Comparison of ENCODE assay signal across 8 mouse cellular contexts in the genomic region with DNA sequence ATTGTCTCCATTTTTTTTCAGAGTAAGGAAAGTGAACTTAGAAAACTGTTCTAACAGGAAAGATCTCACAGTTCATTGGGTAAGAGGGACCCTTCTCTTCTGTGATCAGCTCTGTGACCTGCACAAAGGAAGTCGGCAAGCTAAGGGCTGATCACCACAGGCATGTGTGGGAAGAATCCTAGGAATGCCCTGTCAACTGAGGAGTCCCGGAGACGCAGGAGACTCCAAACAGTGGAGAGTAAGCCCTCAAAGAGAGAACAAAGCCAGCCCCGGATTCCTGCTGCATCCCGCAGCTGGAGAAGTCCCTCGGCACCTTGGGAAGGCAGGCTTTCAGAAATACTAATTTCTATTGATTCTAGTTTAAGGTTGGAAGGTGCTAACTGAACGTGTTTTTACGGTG. TPM values are rescaled to one million over a fixed set of nuclear protein-coding genes. Genes with fewer than 3 reads are reported as not detected.
DNase-seq lines count a peak whose midpoint lies in the region; ATAC-seq lines count a peak whose summit lies in the region.
"Had no signal": no experiment of that assay in that cellular context is flagged by ENCODE, and none has a peak within 500 bp of the region (broad histone marks: within the 10 kb centered on the region; RNA-seq: fewer than 3 reads in every experiment).

No protein-coding gene starts in this region.

- H3K4me3 ChIP-seq in embryonic facial prominence, embryonic 12.5 days, result peak overlapping the region; percentile 24
- H3K4me3 ChIP-seq in limb, embryonic 13.5 days, result peak overlapping the region; percentile 28
- H3K4me3 ChIP-seq: erythroblast, embryonic 14.5 days had no signal

- no peaks in the 10 kb centered on the region for H3K9me3 ChIP-seq in embryonic facial prominence, embryonic 12.5 days
- no peaks in the 10 kb centered on the region for H3K9me3 ChIP-seq in limb, embryonic 13.5 days

- peak overlapping the region; percentile 4 for H3K27ac ChIP-seq in embryonic facial prominence, embryonic 12.5 days
- peak overlapping the region; percentile 49 for H3K27ac ChIP-seq in limb, embryonic 13.5 days

- DNase-seq in heart, postnatal 10 days, result peak; percentile 47 to 61
- DNase-seq in neural tube, embryonic 10.5 days (ENCODE audit: extremely low spot score, low spot score), result peak; percentile 66
- no peak for DNase-seq in frontal cortex, postnatal 25 days (ENCODE audit: low spot score in 2 of 2)

- intact Hi-C loops in heart, postnatal 10 days (cut with DNase I), result loop anchor here (10.0 kb wide), 2 partner anchors 294 to 436 kb away; no protein-coding TSS in a partner anchor

- peaks cover 32% of the 10 kb centered on the region for H3K36me3 ChIP-seq in embryonic facial prominence, embryonic 12.5 days
- H3K36me3 ChIP-seq in limb, embryonic 13.5 days, result peaks cover 42% of the 10 kb centered on the region

- ATAC-seq in embryonic facial prominence, embryonic 12.5 days (ENCODE audit: insufficient number of reproducible peaks, insufficient read depth, low FRiP score, low TSS enrichment), result peak; percentile 30; the same call in 1 of the 2 replicates
- peak; percentile 65; the same call in 1 of the 2 replicates for ATAC-seq in limb, embryonic 13.5 days (ENCODE audit: low FRiP score, low read depth)
- ATAC-seq in CD4-positive, CD25-positive, alpha-beta regulatory T cell, adult 4 months, result no peak
- no peak for ATAC-seq in inflammation-experienced regulatory T-cells, adult 6 months

- peaks cover 71% of the 10 kb centered on the region for H3K4me1 ChIP-seq in embryonic facial prominence, embryonic 12.5 days
- peaks cover 80% of the 10 kb centered on the region for H3K4me1 ChIP-seq in limb, embryonic 13.5 days

- H3K9ac ChIP-seq in embryonic facial prominence, embryonic 12.5 days, result peak overlapping the region; percentile 7; the same call in 1 of the 2 replicates
- peak overlapping the region; percentile 67 for H3K9ac ChIP-seq in limb, embryonic 13.5 days

- peak overlapping the region; percentile 73 for H3K4me2 ChIP-seq in embryonic facial prominence, embryonic 12.5 days (replicated peaks)
- peak overlapping the region; percentile 71 for H3K4me2 ChIP-seq in limb, embryonic 13.5 days (replicated peaks)

- WGBS in embryonic facial prominence, embryonic 12.5 days, result 4% methylated on average over 8 of the region's 8 CpGs
- 2% methylated on average over 8 of the region's 8 CpGs for WGBS in limb, embryonic 13.5 days

- H3K27me3 ChIP-seq in embryonic facial prominence, embryonic 12.5 days, result no peaks in the 10 kb centered on the region
- no peaks in the 10 kb centered on the region for H3K27me3 ChIP-seq in limb, embryonic 13.5 days

RNA-seq across cellular contexts. Expression of gene Rnd3, which starts 8.4 kb away (rescaled TPM):
- polyA plus RNA-seq in embryonic facial prominence, embryonic 12.5 days (2016; fragmentation: Nextera tagmentation; extraction: Ambion mirVana), result 158 and 164 TPM in 2 replicates
- total RNA-seq in heart, postnatal 10 days (2021), result 10 to 100 TPM; 24.6 to 28.1 TPM
- polyA plus RNA-seq in limb, embryonic 13.5 days (2015; fragmentation: Nextera tagmentation; extraction: Ambion mirVana), result 168 and 177 TPM in 2 replicates
- under 1 TPM; 0.28 to 0.63 TPM for polyA plus RNA-seq in CD4-positive, CD25-positive, alpha-beta regulatory T cell, adult 4 months (2017; shearing (Covaris generic))
- 1 to 10 TPM in 1 of 3 experiments, under 1 TPM in 1, not detected in 1; 0.15 to 1.4 TPM for polyA plus RNA-seq in inflammation-experienced regulatory T-cells, adult 6 months (2017; shearing (Covaris generic))
- polyA plus RNA-seq: erythroblast, embryonic 14.5 days had no signal

Comparison
In these comparisons a context has a peak if more than half of its experiments do, and no peak if none do; other contexts are left out.
1. ATAC-seq: peak in embryonic facial prominence, embryonic 12.5 days (single experiment) and limb, embryonic 13.5 days (single experiment); none in CD4-positive, CD25-positive, alpha-beta regulatory T cell, adult 4 months (single experiment) and inflammation-experienced regulatory T-cells, adult 6 months (single experiment).
2. DNase-seq: peak in heart, postnatal 10 days (2 of 2) and neural tube, embryonic 10.5 days (single experiment); none in frontal cortex, postnatal 25 days (0 of 2).
3. RNA of gene Rnd3, which starts 8.4 kb away (polyA plus RNA-seq): 168 to 177 TPM in limb, embryonic 13.5 days and 158 to 164 TPM in embryonic facial prominence, embryonic 12.5 days; 0.28 to 0.63 TPM in CD4-positive, CD25-positive, alpha-beta regulatory T cell, adult 4 months and 0.15 to 1.4 TPM in inflammation-experienced regulatory T-cells, adult 6 months; every median in the first group is over 10 times any median in the second.